Mouse (Mus musculus) liver, embryonic 14.5 days (tissue): Measurements from ENCODE around the gene Strbp.

Experiments
- CTCF ChIP-seq: IDR thresholded peaks from 2 replicates; pipeline ENCODE4 v1.5.1; 2016; ENCODE audit warnings: antibody characterized with exemption, low read depth, control low read depth
- EP300 ChIP-seq: IDR thresholded peaks from 2 replicates; pipeline ENCODE4 v1.6.1; 2016; ENCODE audit warnings: antibody characterized with exemption, low read depth

- no peak for TF ChIP-seq EP300
- TF ChIP-seq CTCF, result no peak
Observed at GRCm38 (mm10) chr2:37488956-37489355, 214.7 kb downstream of the Strbp start.
